Mouse (Mus musculus) embryonic fibroblast, embryonic 13.5 days (primary cell): Measurements from ENCODE around the gene Rasgef1a. TPM values are rescaled to one million over a fixed set of nuclear protein-coding genes. Genes with fewer than 3 reads are reported as not detected.

Source experiments
- H3K27ac ChIP-seq: 2 replicates; pipeline ENCODE4 v1.5.1; 2012; ENCODE audit warnings: low read length, control low read depth, inconsistent platforms; ENCODE audit not compliant: insufficient read depth
- H3K4me1 ChIP-seq: 2 replicates; pipeline ENCODE4 v1.6.1; 2011; ENCODE audit warnings: low read length; ENCODE audit not compliant: control insufficient read depth, insufficient read depth
- H3K4me3 ChIP-seq: 2 replicates; pipeline ENCODE4 v1.5.1; 2011; ENCODE audit warnings: mild to moderate bottlenecking, control low read depth, low read length; ENCODE audit not compliant: insufficient read depth
- CTCF ChIP-seq: IDR thresholded peaks from 2 replicates; pipeline ENCODE4 v1.5.1; 2011; ENCODE audit warnings: mild to moderate bottlenecking, control low read depth, low read length, moderate library complexity, borderline replicate concordance; ENCODE audit not compliant: insufficient read depth
- POLR2A ChIP-seq: IDR thresholded peaks from 2 replicates; pipeline ENCODE4 v1.6.1; 2011; ENCODE audit warnings: low read depth, mild to moderate bottlenecking, control low read depth, low read length, moderate library complexity
- polyA plus RNA-seq: library from polyadenylated mRNA; stranded (reverse); fragments of >200 nt; gene quantifications from 2 replicates; pipeline ENCODE4 v1.2.4, GENCODE M21; 2011; ENCODE audit warnings: low read depth; ENCODE audit not compliant: missing spikeins, insufficient read length

Rasgef1a gene
- polyA plus RNA-seq, 1 experiment = not detected

DNA sequence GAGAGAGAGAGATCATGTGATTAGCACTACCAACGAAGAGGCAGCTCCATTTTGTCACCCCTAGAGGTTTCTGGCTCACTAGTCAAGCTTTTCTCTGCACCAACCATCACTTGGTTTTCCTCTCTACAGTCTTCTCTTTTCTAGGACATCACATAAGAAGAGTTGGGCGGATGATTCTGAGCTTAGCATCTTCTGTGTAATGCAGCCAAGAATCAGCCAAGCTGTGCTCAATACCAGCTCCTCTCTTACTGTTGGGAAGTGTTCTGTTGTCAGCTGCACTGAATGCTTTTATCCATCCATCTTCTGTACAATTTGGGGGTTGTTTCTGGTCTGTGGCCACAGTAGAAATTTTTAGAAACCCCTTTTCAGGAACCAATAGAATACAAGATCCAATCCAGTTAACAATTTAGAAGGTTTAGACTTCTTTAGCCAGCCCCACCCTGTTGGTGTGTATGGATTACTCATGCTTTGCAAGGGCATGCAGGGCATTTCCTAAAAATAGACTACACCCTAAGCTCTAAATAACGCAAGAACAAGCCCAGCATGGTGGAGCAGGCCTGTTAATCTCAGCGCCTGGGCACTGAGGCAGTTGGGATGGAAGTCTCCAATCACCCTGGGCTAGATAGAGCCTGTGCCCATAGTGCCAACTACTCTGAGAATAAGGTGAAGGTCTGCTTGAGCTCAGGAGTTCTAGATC lies 3.2 kb upstream of the Rasgef1a start:
- Histone ChIP-seq H3K27ac (no peak overlapping the region), H3K4me1 (no peaks in the 10 kb centered on the region; the same call in 1 of the 2 replicates), H3K4me3 (no peak overlapping the region)
- no peak for TF ChIP-seq POLR2A
- TF ChIP-seq CTCF = no peak

DNA sequence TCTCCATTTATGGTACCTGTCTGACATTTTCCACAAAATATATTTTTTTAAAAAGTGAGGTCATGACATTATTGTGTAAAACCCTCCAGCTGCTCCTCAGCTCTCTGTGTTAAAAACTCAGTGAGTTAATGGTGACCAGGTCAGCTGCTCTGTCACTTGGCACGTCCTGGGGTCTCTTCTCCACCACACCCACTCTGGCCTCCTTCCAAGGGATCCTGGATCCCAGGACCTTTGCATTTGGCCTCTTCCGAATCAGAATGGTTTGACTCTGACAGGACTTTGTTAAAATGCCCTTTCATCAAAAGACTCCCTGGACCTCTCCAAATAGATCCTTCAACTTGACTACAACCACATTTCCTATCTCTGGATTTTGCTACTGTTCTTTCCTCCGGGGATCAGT lies 982 bp upstream of the Rasgef1a start:
- H3K4me1 ChIP-seq = no peaks in the 10 kb centered on the region; the same call in 1 of the 2 replicates
- no peak overlapping the region for H3K4me3 ChIP-seq
- H3K27ac ChIP-seq = no peak overlapping the region
- no peak for TF ChIP-seq CTCF
- no peak for TF ChIP-seq POLR2A

DNA sequence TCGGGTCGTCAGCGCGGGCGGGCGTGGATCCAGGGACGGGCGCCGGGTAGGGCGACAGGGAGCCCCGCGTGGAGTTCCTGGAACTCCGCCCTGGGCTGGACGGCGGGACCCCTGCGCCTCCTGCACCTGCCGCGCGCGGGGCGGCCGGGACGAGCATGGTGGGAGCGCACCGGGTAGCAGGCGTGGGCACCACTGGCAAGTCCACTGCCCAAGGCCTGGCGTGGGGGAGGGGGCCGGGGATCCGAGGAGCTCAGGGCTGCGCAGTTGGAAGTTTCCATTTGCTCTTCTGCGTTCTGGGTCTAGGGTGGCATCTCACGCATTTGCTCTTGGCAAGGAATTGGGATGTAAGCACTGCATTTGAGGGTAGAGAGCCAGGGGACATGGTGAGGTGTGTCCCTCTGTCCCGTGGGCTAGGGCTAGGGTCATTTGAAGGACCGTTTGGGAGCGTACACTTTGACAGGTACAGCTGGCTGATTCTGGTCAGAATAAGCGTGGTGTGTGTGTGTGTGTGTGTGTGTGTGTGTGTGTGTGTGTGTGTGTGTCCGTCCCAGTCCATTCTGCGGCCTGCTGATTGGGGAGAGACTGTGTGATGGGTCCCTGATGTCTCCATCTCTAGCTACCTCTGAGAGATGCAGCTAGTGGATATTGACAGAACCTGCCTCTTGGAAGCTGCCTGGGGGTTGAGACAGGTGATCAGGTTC lies 528 bp downstream of the Rasgef1a start:
- TF ChIP-seq CTCF (no peak), POLR2A (no peak)
- Histone ChIP-seq H3K4me3 (no peak overlapping the region), H3K4me1 (no peaks in the 10 kb centered on the region; the same call in 1 of the 2 replicates), H3K27ac (no peak overlapping the region)

DNA sequence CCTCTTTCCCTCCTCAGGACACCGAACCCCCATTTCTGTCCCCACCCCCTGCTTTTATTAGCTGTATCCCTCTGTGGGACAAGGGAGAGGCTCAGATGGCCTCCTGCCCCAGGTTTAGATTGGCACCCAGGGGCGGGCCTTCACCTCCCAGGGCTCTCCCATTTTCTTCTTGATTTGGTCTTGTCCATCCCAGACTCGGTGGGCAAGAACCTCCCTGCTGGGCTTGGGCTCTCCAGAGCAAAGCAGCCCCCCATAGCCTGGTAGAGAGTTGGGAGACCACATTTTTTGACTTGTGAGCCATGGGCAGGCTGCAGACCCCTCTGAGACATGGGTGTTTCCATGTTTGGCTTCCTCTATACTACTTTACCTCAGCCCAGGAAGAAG lies 1.1 kb downstream of the Rasgef1a start:
- Histone ChIP-seq H3K27ac (no peak overlapping the region), H3K4me1 (no peaks in the 10 kb centered on the region; the same call in 1 of the 2 replicates), H3K4me3 (no peak overlapping the region)
- TF ChIP-seq CTCF (no peak), POLR2A (no peak)

DNA sequence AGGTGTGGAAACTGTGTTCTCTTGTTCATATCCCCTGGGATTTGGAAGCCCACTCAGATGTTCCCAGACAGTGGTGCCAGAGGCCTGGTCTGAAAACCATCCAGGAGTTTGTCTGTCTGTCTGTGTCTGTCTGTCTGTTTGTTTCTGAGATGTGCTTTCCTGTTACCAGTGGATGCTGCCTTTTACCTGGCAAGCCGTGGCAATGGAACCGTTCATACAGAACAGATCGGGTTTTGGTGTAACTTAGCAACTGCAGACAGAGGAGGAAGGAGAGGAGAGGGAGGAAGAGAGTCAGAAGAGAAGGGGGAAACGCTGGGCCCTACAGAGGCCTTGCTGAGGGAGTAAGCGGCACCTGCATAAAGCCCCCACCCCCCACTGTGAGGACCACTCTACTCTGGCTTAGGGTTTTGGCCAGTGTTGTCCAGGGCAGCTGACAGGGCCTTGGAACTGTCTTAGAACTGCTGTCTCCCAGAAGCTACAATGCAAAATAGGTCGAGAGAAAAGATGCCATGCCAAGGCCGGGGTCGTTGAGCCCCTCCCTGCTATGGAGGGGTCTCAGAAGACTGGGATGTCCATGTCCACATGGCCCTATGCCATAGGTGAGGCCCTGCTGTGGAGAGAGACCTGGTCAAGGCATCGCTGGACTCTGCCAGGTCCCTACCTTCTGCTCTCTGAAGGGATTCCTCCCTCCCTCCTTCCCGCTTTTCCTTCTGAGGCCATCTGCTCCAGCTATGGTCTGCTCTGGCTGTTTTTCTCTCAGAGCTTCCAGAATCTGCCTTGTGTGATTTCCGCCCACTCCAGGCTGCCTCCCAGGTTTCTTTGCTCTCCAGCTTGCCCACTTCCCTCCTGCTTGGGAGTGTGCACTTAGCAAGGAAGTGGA lies 2.0 kb downstream of the Rasgef1a start:
- Histone ChIP-seq H3K4me1 (no peaks in the 10 kb centered on the region; the same call in 1 of the 2 replicates), H3K27ac (no peak overlapping the region), H3K4me3 (no peak overlapping the region)
- TF ChIP-seq POLR2A = no peak
- TF ChIP-seq CTCF = no peak

DNA sequence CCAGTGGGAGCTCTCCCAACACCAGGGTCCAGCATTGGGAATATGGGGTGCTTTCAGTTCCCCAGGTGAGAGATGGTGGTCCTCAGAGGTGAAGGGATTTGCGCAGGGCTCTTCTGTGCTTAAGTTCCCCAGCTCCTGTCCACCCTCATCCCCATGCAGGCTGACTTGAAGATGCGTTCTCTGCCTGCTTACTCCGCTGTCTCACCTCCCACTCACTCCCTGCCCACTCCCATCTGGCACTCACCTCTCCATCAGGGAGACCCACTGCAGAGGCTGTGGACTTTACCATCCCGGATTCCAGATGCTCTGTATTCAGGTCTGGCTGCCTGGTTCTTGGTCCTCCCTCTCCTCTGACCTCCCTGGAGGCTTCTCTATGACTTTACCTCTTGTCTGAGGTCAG lies 3.6 kb downstream of the Rasgef1a start:
- Histone ChIP-seq H3K4me3 (no peak overlapping the region), H3K27ac (no peak overlapping the region), H3K4me1 (no peaks in the 10 kb centered on the region)
- TF ChIP-seq POLR2A (no peak), CTCF (no peak)

DNA sequence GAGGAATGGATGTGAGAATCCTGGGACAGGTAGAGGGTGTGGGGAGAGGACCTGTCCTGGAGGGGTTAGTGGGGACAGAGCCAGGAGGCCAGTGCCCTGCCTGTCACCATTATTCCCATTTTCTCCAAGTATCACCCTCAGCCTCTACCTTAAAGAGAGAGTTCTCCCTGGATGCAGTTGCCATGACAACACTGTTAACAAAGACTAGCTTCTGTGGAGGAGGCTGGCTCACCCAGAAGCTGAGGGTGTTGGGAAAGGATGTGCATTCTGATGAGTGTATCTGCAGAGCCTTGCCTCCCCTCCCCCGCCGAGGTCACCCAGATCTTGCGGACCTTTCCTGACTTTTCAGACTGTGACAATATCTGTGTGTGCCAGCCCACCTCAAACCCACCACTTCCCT lies 4.7 kb downstream of the Rasgef1a start:
- Histone ChIP-seq H3K27ac (no peak overlapping the region), H3K4me3 (no peak overlapping the region), H3K4me1 (no peaks in the 10 kb centered on the region)
- no peak for TF ChIP-seq POLR2A
- TF ChIP-seq CTCF = no peak

DNA sequence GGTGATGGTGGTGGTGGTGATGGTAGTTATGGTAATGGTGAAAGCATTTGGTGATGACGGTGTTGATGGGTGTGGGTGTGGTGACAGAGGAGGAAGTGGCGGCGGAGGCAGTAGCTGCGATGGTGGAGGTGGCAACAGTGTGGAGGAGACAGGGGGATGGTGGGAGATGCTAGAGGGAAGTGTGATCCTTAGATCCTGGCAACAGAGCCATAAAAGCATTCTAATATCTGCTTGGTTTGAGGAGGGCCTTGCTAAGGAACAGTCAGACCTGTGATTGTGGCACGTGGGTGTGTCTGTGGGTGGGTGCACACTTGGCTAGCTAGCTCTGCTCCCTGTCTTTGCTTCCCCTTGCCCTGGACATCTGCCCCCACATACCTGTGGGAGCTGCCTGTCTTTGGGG lies 7.4 kb downstream of the Rasgef1a start:
- Histone ChIP-seq H3K4me3 (no peak overlapping the region), H3K27ac (no peak overlapping the region), H3K4me1 (no peaks in the 10 kb centered on the region)
- no peak for TF ChIP-seq POLR2A

DNA sequence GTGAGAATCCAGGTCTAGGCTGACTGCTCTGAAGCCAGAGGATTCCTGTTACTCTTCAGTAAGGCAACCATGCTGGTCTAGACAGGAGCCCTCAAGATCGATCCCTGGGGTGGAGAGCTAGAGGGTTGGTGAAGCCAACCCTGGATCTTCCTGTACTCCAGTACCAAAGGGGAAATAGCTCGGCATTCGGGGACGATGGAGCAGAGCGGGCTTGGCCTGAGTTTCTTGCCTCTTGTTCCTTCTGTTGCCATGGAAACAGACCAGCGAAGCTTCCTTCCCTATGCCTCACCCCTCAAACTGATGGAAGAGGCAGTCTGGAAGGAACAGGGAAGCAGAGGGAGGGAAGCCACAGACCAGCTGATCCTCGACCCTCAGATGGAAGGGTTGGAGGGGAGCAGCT lies 8.3 kb downstream of the Rasgef1a start:
- no peak overlapping the region for H3K27ac ChIP-seq
- TF ChIP-seq POLR2A (no peak), CTCF (no peak)
- no peak overlapping the region for H3K4me3 ChIP-seq
- H3K4me1 ChIP-seq = no peaks in the 10 kb centered on the region
